Mouse (Mus musculus) limb, embryonic 14.5 days (tissue): ENCODE results near the gene Serpinb5. TPM values are rescaled to one million over a fixed set of nuclear protein-coding genes. Genes with fewer than 3 reads are reported as not detected.
"Not testable (repeated sequence)": the region's sequence is repeated elsewhere in the genome, so short reads cannot be mapped to it uniquely, and the experiment has no call there.

Source experiments
- ATAC-seq: fragments of 200-750 bp; cut with Nextera tagmentation; 2 replicates; pipeline ENCODE4 v1.8.0; 2017; ENCODE audit warnings: low read depth, moderate number of reproducible peaks, moderate TSS enrichment; ENCODE audit not compliant: low FRiP score
- DNase-seq: peaks from one replicate; pipeline ENCODE4 v3.0.0-alpha.2; 2015; ENCODE audit warnings: low spot score
- H3K27ac ChIP-seq: fragments of 300-500 bp; sonication (generic); replicated peaks from 2 replicates; pipeline ENCODE4 v1.5.1; 2014; ENCODE audit warnings: low read depth, mild to moderate bottlenecking, low read length, moderate library complexity, mixed read lengths
- H3K27me3 ChIP-seq: fragments of 300-500 bp; sonication (generic); 2 replicates; pipeline ENCODE4 v1.6.1; 2014; ENCODE audit warnings: low read length, mixed read lengths; ENCODE audit not compliant: control insufficient read depth, insufficient read depth
- H3K36me3 ChIP-seq: fragments of 300-500 bp; sonication (generic); 2 replicates; pipeline ENCODE4 v1.6.1; 2014; ENCODE audit warnings: mild to moderate bottlenecking, low read length, moderate library complexity, mixed read lengths; ENCODE audit not compliant: control insufficient read depth, insufficient read depth
- H3K4me1 ChIP-seq: fragments of 300-500 bp; sonication (generic); 2 replicates; pipeline ENCODE4 v1.6.1; 2014; ENCODE audit warnings: antibody characterized with exemption, low read length, mixed read lengths; ENCODE audit not compliant: control insufficient read depth, insufficient read depth
- H3K4me2 ChIP-seq: fragments of 300-500 bp; sonication (generic); replicated peaks from 2 replicates; pipeline ENCODE4 v1.6.1; 2014; ENCODE audit warnings: low read depth, mild to moderate bottlenecking, low read length, moderate library complexity; ENCODE audit not compliant: severe bottlenecking
- H3K4me3 ChIP-seq: fragments of 300-500 bp; sonication (generic); replicated peaks from 2 replicates; pipeline ENCODE4 v1.5.1; 2014; ENCODE audit warnings: low read length
- H3K9ac ChIP-seq: fragments of 300-500 bp; sonication (generic); 2 replicates; pipeline ENCODE4 v1.6.1; 2014; ENCODE audit warnings: mild to moderate bottlenecking, low read depth, low read length, moderate library complexity; ENCODE audit not compliant: severe bottlenecking
- H3K9me3 ChIP-seq: fragments of 300-500 bp; sonication (generic); 2 replicates; pipeline ENCODE4 v1.6.1; 2016; ENCODE audit warnings: low read length; ENCODE audit not compliant: control insufficient read depth
- POLR2A ChIP-seq: fragments of 200-500 bp; IDR thresholded peaks from 2 replicates; pipeline ENCODE4 v1.8.0; 2012; ENCODE audit warnings: inconsistent platforms, mild to moderate bottlenecking, moderate library complexity, borderline replicate concordance; ENCODE audit not compliant: insufficient read depth, insufficient read length; ENCODE audit errors: extremely low read depth
- WGBS: fragments of 180-500 bp; shearing (Covaris S2); extraction: QIAGEN DNeasy Blood & Tissue Kit; methylation state at CpG from one replicate; pipeline ENCODE4 v1.1.7; 2014; 5-methylcytosine and 5-hydroxymethylcytosine counted together
- polyA plus RNA-seq, 2 experiments: library from polyadenylated mRNA; depleted of rRNA in 1 of 2; stranded (reverse) in 1 of 2; unstranded in 1 of 2; fragments of >200 nt; fragmentation: Nextera tagmentation in 1 of 2; extraction: Ambion mirVana in 1 of 2; gene quantifications; 2 replicates each; pipeline versions ENCODE4 v1.2.1 to v1.2.3; 2012 to 2014

Serpinb5 gene
- polyA plus RNA-seq, 2 experiments: 2.7 to 16.1 TPM

DNA sequence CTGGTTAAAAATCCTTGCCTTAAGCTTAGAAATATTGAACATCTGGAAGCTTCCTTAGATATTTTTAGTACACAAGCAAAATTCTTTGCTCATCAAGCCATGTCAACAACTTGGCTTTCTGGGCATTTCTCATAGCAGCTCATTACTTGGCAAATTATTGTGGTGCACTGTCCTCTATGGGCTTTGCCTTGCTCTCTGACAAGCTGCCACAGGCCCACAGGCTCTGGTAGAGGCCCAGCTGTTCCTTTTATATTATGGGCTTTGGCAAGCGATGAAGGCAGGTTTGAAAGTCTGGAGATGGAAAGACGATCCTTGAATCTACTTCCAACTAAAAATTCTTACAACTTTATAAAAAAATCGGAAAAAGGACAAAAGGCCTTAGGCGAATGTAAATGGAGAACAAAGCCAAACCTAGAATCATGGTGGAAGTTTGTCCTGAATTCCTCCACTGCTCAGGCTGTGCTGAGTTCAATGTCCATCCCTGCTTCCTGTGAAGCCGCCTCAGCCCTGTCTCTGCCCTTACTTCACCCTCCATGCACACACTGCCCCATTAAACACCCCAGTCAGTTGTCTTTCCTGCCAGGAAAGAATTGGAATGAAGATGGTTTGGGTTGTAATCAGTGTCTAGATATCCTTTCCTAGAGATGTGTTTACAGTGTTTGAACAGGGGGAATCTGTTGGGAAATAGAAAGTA lies 14.4 kb downstream of the Serpinb5 start:
- Histone ChIP-seq H3K4me1 (0 out of 2 replicates have a peak, but pooled peaks cover 2% of the 10 kb centered on the region), H3K36me3 (no peaks in the 10 kb centered on the region), H3K9ac (no peak overlapping the region), H3K27me3 (no peaks in the 10 kb centered on the region), H3K27ac (no peak overlapping the region), H3K4me3 (no peak overlapping the region), H3K4me2 (no peak overlapping the region), H3K9me3 (no peaks in the 10 kb centered on the region)
- TF ChIP-seq POLR2A: no peak
- DNase-seq (peak; percentile 43), ATAC-seq (no peak)
- WGBS: 56% methylated on average over 5 of the region's 5 CpGs

DNA sequence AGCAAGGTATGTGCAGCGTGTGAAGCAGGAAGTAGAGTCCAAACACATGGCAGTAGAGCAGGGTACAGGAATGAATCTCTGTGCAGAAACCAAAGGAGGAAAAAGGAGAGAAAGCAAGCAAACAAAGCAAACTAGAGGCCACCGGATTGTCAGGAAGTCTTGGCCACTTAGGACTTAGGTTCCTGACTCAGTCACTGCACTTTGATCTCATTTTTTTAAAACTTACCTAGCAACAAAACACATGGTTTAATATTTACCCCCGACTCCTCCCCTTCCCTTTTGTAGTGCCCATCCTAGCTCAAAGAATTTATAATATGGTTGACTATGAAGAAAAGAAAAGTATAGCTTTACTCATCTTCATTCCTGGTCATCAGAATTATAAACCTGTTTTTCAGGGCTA lies 15.2 kb downstream of the Serpinb5 start:
- H3K9ac ChIP-seq: no peak overlapping the region
- DNase-seq (no peak), ATAC-seq (no peak)
- 83% methylated on average over 3 of the region's 3 CpGs for WGBS
- H3K4me1 ChIP-seq: 0 out of 2 replicates have a peak, but pooled peaks cover 2% of the 10 kb centered on the region
- H3K36me3 ChIP-seq: no peaks in the 10 kb centered on the region
- H3K27me3 ChIP-seq: no peaks in the 10 kb centered on the region
- no peak overlapping the region for H3K27ac ChIP-seq
- no peak overlapping the region for H3K4me2 ChIP-seq
- no peaks in the 10 kb centered on the region for H3K9me3 ChIP-seq
- no peak for TF ChIP-seq POLR2A
- no peak overlapping the region for H3K4me3 ChIP-seq

DNA sequence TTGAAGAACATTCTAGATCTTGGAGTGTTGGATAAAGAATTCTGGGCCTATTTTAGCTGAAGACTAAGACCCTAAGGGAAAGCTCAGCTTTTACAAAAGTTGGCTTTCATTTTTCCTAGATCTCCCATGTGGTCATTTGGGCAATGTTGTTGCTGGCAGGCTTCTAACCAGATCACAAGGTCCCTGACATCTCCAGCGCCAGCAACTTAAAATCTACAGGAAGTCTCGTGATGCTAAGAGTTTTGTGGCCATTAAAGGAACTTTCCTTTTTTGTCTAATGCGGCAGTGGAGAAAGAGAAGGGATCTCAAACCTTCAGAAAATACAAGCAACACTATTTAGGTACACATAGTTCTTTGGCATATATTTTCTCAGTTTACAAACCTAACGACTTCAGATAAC lies 21.8 kb downstream of the Serpinb5 start:
- Histone ChIP-seq H3K27ac (no peak overlapping the region), H3K9ac (no peak overlapping the region), H3K9me3 (no peaks in the 10 kb centered on the region), H3K36me3 (no peaks in the 10 kb centered on the region), H3K4me2 (no peak overlapping the region), H3K4me3 (no peak overlapping the region), H3K4me1 (no peaks in the 10 kb centered on the region), H3K27me3 (no peaks in the 10 kb centered on the region)
- ATAC-seq: no peak
- DNase-seq: no peak
- TF ChIP-seq POLR2A: no peak
- WGBS: 74% methylated on average over 4 of the region's 4 CpGs

DNA sequence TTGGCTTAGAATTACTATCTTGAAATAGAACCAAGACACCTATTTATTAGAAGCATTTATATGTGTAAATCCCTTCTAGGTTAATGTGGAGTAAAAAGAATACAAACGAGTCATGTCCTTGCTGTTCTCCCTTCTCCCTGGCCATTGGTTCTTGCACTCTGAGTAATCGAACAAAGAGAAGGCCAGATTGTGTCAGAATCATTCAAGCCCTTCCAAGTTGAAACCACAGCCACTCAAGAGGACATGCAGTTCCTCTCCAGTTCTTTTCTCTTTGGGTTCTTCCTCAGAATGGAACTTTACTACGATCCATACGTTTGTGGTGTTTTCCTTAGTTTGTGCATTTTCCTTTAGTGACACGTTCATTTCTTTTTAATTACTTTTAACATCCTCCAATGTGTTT lies 22.4 kb downstream of the Serpinb5 start:
- Histone ChIP-seq H3K4me1 (no peaks in the 10 kb centered on the region), H3K9ac (no peak overlapping the region), H3K27me3 (no peaks in the 10 kb centered on the region), H3K4me3 (no peak overlapping the region), H3K9me3 (no peaks in the 10 kb centered on the region), H3K4me2 (no peak overlapping the region), H3K36me3 (no peaks in the 10 kb centered on the region), H3K27ac (no peak overlapping the region)
- no peak for DNase-seq
- no peak for ATAC-seq
- no peak for TF ChIP-seq POLR2A
- WGBS: 68% methylated on average over 5 of the region's 5 CpGs

DNA sequence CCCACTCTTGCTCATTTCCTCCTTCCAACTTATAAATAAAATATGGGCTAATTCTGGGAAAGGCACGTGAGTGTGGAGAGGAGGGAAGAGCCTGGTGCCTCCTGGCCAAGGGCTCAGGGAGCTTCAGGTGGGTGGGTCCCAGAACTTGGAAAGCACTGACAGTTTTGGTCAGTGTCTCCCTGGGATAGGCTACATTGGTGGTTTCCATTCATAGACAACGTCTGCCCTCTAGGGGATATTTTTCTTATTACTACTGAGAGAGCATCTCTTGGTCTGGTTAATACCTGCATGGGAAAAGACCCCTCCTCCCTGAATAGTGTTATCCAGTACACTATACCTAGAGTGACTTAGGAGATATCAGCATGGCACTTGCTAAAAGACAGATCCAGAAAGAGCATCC lies 22.8 kb downstream of the Serpinb5 start:
- 8% methylated on average over 2 of the region's 2 CpGs for WGBS
- H3K4me2 ChIP-seq: no peak overlapping the region
- no peaks in the 10 kb centered on the region for H3K4me1 ChIP-seq
- H3K27me3 ChIP-seq: no peaks in the 10 kb centered on the region
- no peak for TF ChIP-seq POLR2A
- peak; percentile 30 for DNase-seq
- H3K27ac ChIP-seq: no peak overlapping the region
- no peak overlapping the region for H3K4me3 ChIP-seq
- no peaks in the 10 kb centered on the region for H3K36me3 ChIP-seq
- no peaks in the 10 kb centered on the region for H3K9me3 ChIP-seq
- ATAC-seq: no peak
- no peak overlapping the region for H3K9ac ChIP-seq

DNA sequence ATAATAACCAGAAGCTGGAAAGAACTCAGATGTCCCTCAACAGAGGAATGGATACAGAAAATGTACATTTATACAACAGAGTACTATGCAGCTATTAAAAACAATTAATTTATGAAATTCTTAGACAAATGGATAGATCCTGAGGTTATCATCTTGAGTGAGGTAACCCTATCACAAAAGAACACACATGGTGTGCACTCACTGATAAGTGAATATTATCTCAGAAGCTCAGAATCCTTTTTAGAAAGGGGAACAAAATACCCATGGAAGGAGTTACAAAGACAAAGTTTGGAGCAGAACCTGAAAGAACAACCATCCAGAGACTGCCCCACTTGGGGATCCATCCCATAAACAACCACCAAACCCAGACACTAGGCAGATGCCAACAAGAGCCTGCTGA lies 34.2 kb downstream of the Serpinb5 start:
- H3K4me1 ChIP-seq, H3K36me3 ChIP-seq, H3K4me2 ChIP-seq, H3K9me3 ChIP-seq, H3K9ac ChIP-seq, H3K27me3 ChIP-seq, H3K27ac ChIP-seq, H3K4me3 ChIP-seq, ATAC-seq, DNase-seq: not testable (repeated sequence)
